ENCODE assay signal across 8 mouse cellular contexts in the genomic region with DNA sequence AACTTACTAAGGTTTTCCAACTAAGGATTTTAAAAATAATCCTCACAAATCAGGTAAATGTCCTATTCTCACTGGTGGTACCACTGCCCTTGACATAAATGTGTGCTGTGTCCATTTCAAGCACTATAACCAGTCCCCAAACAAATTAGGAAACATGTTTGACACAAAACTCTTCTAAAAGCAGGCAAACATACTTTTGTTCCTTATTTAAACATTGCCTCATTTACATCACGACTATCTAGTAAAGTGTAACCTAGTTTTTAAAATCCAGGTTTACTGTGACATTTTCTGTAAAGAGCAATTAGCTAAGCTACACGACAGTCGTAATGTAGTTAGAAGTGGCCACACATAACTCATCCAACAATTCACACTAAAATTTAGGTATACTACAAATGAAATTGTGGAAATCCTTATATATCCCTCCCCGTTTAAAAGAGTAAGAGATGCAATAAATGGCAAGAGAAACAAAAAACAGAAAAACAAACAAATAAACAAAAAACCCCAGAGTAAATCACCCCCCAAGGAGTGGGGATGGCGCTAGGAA. TPM values are rescaled to one million over a fixed set of nuclear protein-coding genes. Genes with fewer than 3 reads are reported as not detected.
DNase-seq lines count a peak whose midpoint lies in the region; ATAC-seq and TF ChIP-seq lines count a peak whose summit lies in the region.

No protein-coding gene starts in this region.

- H3K27ac ChIP-seq in kidney, embryonic 15.5 days: no peak overlapping the region
- no peak overlapping the region for H3K27ac ChIP-seq in bone marrow macrophage, adult 2 months (ENCODE audit: insufficient read depth, low read depth, low read length)
- H3K27ac ChIP-seq in hindbrain, embryonic 16.5 days (ENCODE audit: low read depth, low read length): no peak overlapping the region
- peak overlapping the region; percentile 56 for H3K27ac ChIP-seq in midbrain, embryonic 16.5 days (ENCODE audit: low read length)

- H3K36me3 ChIP-seq in kidney, embryonic 15.5 days: peaks cover 3% of the 10 kb centered on the region; the same call in 1 of the 2 replicates
- H3K36me3 ChIP-seq in hindbrain, embryonic 16.5 days (ENCODE audit: control insufficient read depth, insufficient read depth, low read length): no peaks in the 10 kb centered on the region
- H3K36me3 ChIP-seq in midbrain, embryonic 16.5 days (ENCODE audit: control insufficient read depth, insufficient read depth, low read length): no peaks in the 10 kb centered on the region

- no peaks in the 10 kb centered on the region for H3K9me3 ChIP-seq in kidney, embryonic 15.5 days (replicated peaks)
- H3K9me3 ChIP-seq in hindbrain, embryonic 16.5 days (ENCODE audit: control insufficient read depth, low read length): no peaks in the 10 kb centered on the region
- H3K9me3 ChIP-seq in midbrain, embryonic 16.5 days (replicated peaks; ENCODE audit: control insufficient read depth, low read length, poor library complexity, severe bottlenecking): no peaks in the 10 kb centered on the region

- no peak for ATAC-seq in kidney, embryonic 15.5 days (replicated peaks; ENCODE audit: low FRiP score)
- no peak for ATAC-seq in hindbrain, embryonic 16.5 days
- no peak for ATAC-seq in midbrain, embryonic 16.5 days

- no peaks in the 10 kb centered on the region for H3K4me1 ChIP-seq in kidney, embryonic 15.5 days
- no peaks in the 10 kb centered on the region for H3K4me1 ChIP-seq in bone marrow macrophage, adult 2 months (ENCODE audit: control insufficient read depth, insufficient read depth, low read length)
- peaks cover 6% of the 10 kb centered on the region for H3K4me1 ChIP-seq in hindbrain, embryonic 16.5 days (ENCODE audit: control insufficient read depth, insufficient read depth, low read depth, low read length)
- peaks cover 7% of the 10 kb centered on the region for H3K4me1 ChIP-seq in midbrain, embryonic 16.5 days (ENCODE audit: control insufficient read depth, insufficient read depth, low read length)

- no peak for DNase-seq in kidney, postnatal 4 days
- no peak for DNase-seq in right cerebral cortex, postnatal 14 days
- no peak for DNase-seq in frontal cortex, postnatal 36 days (ENCODE audit: low spot score in 2 of 2)
- DNase-seq in cerebellum, postnatal 25 days: no peak

- H3K4me2 ChIP-seq in kidney, embryonic 15.5 days: peak overlapping the region; percentile 61
- peak overlapping the region; percentile 58 for H3K4me2 ChIP-seq in hindbrain, embryonic 16.5 days (ENCODE audit: low read length)
- peak overlapping the region; percentile 59 for H3K4me2 ChIP-seq in midbrain, embryonic 16.5 days (ENCODE audit: low read length)

- 3% methylated on average over 5 of the region's 5 CpGs for WGBS in kidney, embryonic 15.5 days
- WGBS in hindbrain, embryonic 16.5 days: 6% methylated on average over 5 of the region's 5 CpGs
- 6% methylated on average over 5 of the region's 5 CpGs for WGBS in midbrain, embryonic 16.5 days

- peak overlapping the region; percentile 72 for H3K9ac ChIP-seq in kidney, embryonic 15.5 days
- H3K9ac ChIP-seq in hindbrain, embryonic 16.5 days (ENCODE audit: low read depth, low read length): peak overlapping the region; percentile 96
- H3K9ac ChIP-seq in midbrain, embryonic 16.5 days (ENCODE audit: low read depth, low read length): peak overlapping the region; percentile 96

- TF ChIP-seq CTCF in bone marrow macrophage, adult 2 months (IDR thresholded peaks at IDR 0.05; ENCODE audit: low read depth, low read length): no peak

- H3K27me3 ChIP-seq in kidney, embryonic 15.5 days: no peaks in the 10 kb centered on the region
- no peaks in the 10 kb centered on the region for H3K27me3 ChIP-seq in hindbrain, embryonic 16.5 days (replicated peaks; ENCODE audit: control insufficient read depth, insufficient read depth, low read length)
- no peaks in the 10 kb centered on the region for H3K27me3 ChIP-seq in midbrain, embryonic 16.5 days (ENCODE audit: control insufficient read depth, insufficient read depth, low read depth, low read length)

- peak overlapping the region; percentile 90 for H3K4me3 ChIP-seq in kidney, embryonic 15.5 days (replicated peaks)
- peak overlapping the region; percentile 87 for H3K4me3 ChIP-seq in bone marrow macrophage, adult 2 months (ENCODE audit: insufficient read depth, low read length)
- peak overlapping the region; percentile 92 for H3K4me3 ChIP-seq in hindbrain, embryonic 16.5 days (ENCODE audit: low read length)
- peak overlapping the region; percentile 96 for H3K4me3 ChIP-seq in midbrain, embryonic 16.5 days (ENCODE audit: low read depth, low read length)

- no peak for TF ChIP-seq POLR2A in bone marrow macrophage, adult 2 months (IDR thresholded peaks at IDR 0.05; ENCODE audit: borderline replicate concordance, low read depth, low read length)

RNA-seq across cellular contexts. Expression of a gene that starts 0.9 kb away (rescaled TPM):
- 35.2 and 38.1 TPM in 2 replicates for polyA plus RNA-seq in kidney, embryonic 15.5 days (2015; fragmentation: Nextera tagmentation; extraction: Ambion mirVana)
- polyA plus RNA-seq in bone marrow macrophage, adult 2 months (2012; ENCODE audit: insufficient read depth, insufficient read length, missing spikeins): 19.6 and 24.8 TPM in 2 replicates
- 34.9 and 38.1 TPM in 2 replicates for polyA plus RNA-seq in hindbrain, embryonic 16.5 days (2015; fragmentation: Nextera tagmentation; extraction: Ambion mirVana)
- polyA plus RNA-seq in midbrain, embryonic 16.5 days (2015; fragmentation: Nextera tagmentation; extraction: Ambion mirVana): 42.6 and 49.1 TPM in 2 replicates
